Mouse (Mus musculus): ENCODE results near the gene Gdf15. TPM values are rescaled to one million over a fixed set of nuclear protein-coding genes. Genes with fewer than 3 reads are reported as not detected.

The Gdf15 gene
- polyA plus RNA-seq, 1 experiment from 2014 or later = 0.45 TPM

GRCm38 (mm10) chr8:70643019-70643418 lies 10.8 kb upstream of the Gdf15 start:
- no peaks in the 10 kb centered on the region for H3K36me3 ChIP-seq
- 57% methylated on average over 3 of the region's 3 CpGs for WGBS
- H3K4me1 ChIP-seq = peaks cover 28% of the 10 kb centered on the region
- no peak overlapping the region for H3K4me2 ChIP-seq
- H3K27me3 ChIP-seq = no peaks in the 10 kb centered on the region
- ATAC-seq (ENCODE audit: borderline replicate concordance, extremely low read depth, low FRiP score, low TSS enrichment) = no peak
- no peaks in the 10 kb centered on the region for H3K9me3 ChIP-seq
- H3K9ac ChIP-seq = no peak overlapping the region
- no peak overlapping the region for H3K27ac ChIP-seq
- no peak overlapping the region for H3K4me3 ChIP-seq

- H3K9me3 ChIP-seq = no peaks in the 10 kb centered on the region
- no peak overlapping the region for H3K9ac ChIP-seq
- H3K4me2 ChIP-seq = no peak overlapping the region
- H3K4me3 ChIP-seq = no peak overlapping the region
- H3K27me3 ChIP-seq = no peaks in the 10 kb centered on the region
- no peak overlapping the region for H3K27ac ChIP-seq
- WGBS = 58% methylated on average over 9 of the region's 9 CpGs
- H3K36me3 ChIP-seq = no peaks in the 10 kb centered on the region
- no peak for ATAC-seq (ENCODE audit: borderline replicate concordance, extremely low read depth, low FRiP score, low TSS enrichment)
- peaks cover 11% of the 10 kb centered on the region for H3K4me1 ChIP-seq
Measured at GRCm38 (mm10) chr8:70638752-70639151, 6.5 kb upstream of the Gdf15 start.

GRCm38 (mm10) chr8:70636838-70637237 lies 4.6 kb upstream of the Gdf15 start:
- WGBS = 51% methylated on average over 8 of the region's 8 CpGs
- Histone ChIP-seq H3K9me3 (no peaks in the 10 kb centered on the region), H3K27me3 (no peaks in the 10 kb centered on the region), H3K4me1 (peaks cover 16% of the 10 kb centered on the region), H3K9ac (no peak overlapping the region), H3K36me3 (no peaks in the 10 kb centered on the region), H3K4me2 (no peak overlapping the region), H3K27ac (no peak overlapping the region), H3K4me3 (no peak overlapping the region)
- no peak for ATAC-seq (ENCODE audit: borderline replicate concordance, extremely low read depth, low FRiP score, low TSS enrichment)

GRCm38 (mm10) chr8:70635527-70635926 lies 3.3 kb upstream of the Gdf15 start:
- H3K27me3 ChIP-seq = 0 out of 2 replicates have a peak, but pooled peaks cover 3% of the 10 kb centered on the region
- 82% methylated on average over 6 of the region's 6 CpGs for WGBS
- H3K9me3 ChIP-seq = no peaks in the 10 kb centered on the region
- H3K4me3 ChIP-seq = no peak overlapping the region
- peaks cover 29% of the 10 kb centered on the region for H3K4me1 ChIP-seq
- H3K36me3 ChIP-seq = no peaks in the 10 kb centered on the region
- no peak for ATAC-seq (ENCODE audit: borderline replicate concordance, extremely low read depth, low FRiP score, low TSS enrichment)
- no peak overlapping the region for H3K9ac ChIP-seq
- H3K27ac ChIP-seq = no peak overlapping the region
- no peak overlapping the region for H3K4me2 ChIP-seq

GRCm38 (mm10) chr8:70634066-70634465 lies 1.8 kb upstream of the Gdf15 start:
- ATAC-seq (ENCODE audit: borderline replicate concordance, extremely low read depth, low FRiP score, low TSS enrichment) = no peak
- H3K9me3 ChIP-seq = no peaks in the 10 kb centered on the region
- H3K9ac ChIP-seq = no peak overlapping the region
- no peak overlapping the region for H3K27ac ChIP-seq
- 32% methylated on average over 6 of the region's 6 CpGs for WGBS
- H3K36me3 ChIP-seq = no peaks in the 10 kb centered on the region
- H3K4me1 ChIP-seq = peaks cover 42% of the 10 kb centered on the region
- no peak overlapping the region for H3K4me2 ChIP-seq
- H3K4me3 ChIP-seq = no peak overlapping the region
- H3K27me3 ChIP-seq = 0 out of 2 replicates have a peak, but pooled peaks cover 3% of the 10 kb centered on the region

GRCm38 (mm10) chr8:70631436-70631835 lies 820 bp downstream of the Gdf15 start:
- no peak overlapping the region for H3K9ac ChIP-seq
- H3K4me2 ChIP-seq = peak overlapping the region; percentile 81; the same call in 1 of the 2 replicates
- no peak overlapping the region for H3K27ac ChIP-seq
- H3K4me1 ChIP-seq = peaks cover 42% of the 10 kb centered on the region
- no peaks in the 10 kb centered on the region for H3K36me3 ChIP-seq
- no peak for ATAC-seq (ENCODE audit: borderline replicate concordance, extremely low read depth, low FRiP score, low TSS enrichment)
- H3K4me3 ChIP-seq = no peak overlapping the region; the same call in 1 of the 2 replicates
- no peaks in the 10 kb centered on the region for H3K9me3 ChIP-seq
- 0 out of 2 replicates have a peak, but pooled peaks cover 3% of the 10 kb centered on the region for H3K27me3 ChIP-seq
- WGBS = 11% methylated on average over 17 of the region's 24 CpGs

GRCm38 (mm10) chr8:70630532-70631381 lies 1.5 kb downstream of the Gdf15 start:
- WGBS = 11% methylated on average over 22 of the region's 22 CpGs

GRCm38 (mm10) chr8:70629574-70630531 lies 2.4 kb downstream of the Gdf15 start:
- 3% methylated on average over 60 of the region's 60 CpGs for WGBS
- Histone ChIP-seq H3K9ac (peak overlapping the region; percentile 34), H3K9me3 (no peaks in the 10 kb centered on the region), H3K27me3 (0 out of 2 replicates have a peak, but pooled peaks cover 3% of the 10 kb centered on the region), H3K36me3 (no peaks in the 10 kb centered on the region), H3K27ac (peak overlapping the region; percentile 25; the same call in 1 of the 2 replicates), H3K4me2 (peak overlapping the region; percentile 81), H3K4me1 (peaks cover 42% of the 10 kb centered on the region), H3K4me3 (peak overlapping the region; percentile 49)
- peak; percentile 89 for ATAC-seq (ENCODE audit: borderline replicate concordance, extremely low read depth, low FRiP score, low TSS enrichment)

More at GRCm38 (mm10) chr8:70630532-70631381, 1.5 kb downstream of the Gdf15 start:
- Histone ChIP-seq H3K4me1 (peaks cover 42% of the 10 kb centered on the region), H3K36me3 (no peaks in the 10 kb centered on the region), H3K9me3 (no peaks in the 10 kb centered on the region), H3K4me3 (no peak overlapping the region; the same call in 1 of the 2 replicates), H3K9ac (0 out of 2 replicates have a peak overlapping the region, but pooled peaks have one; percentile 33), H3K27me3 (0 out of 2 replicates have a peak, but pooled peaks cover 3% of the 10 kb centered on the region), H3K4me2 (peak overlapping the region; percentile 81), H3K27ac (no peak overlapping the region)
- peak; percentile 51; the same call in 1 of the 2 replicates for ATAC-seq (ENCODE audit: borderline replicate concordance, extremely low read depth, low FRiP score, low TSS enrichment)

GRCm38 (mm10) chr8:70628986-70629490 lies 3.2 kb downstream of the Gdf15 start:
- ATAC-seq (ENCODE audit: borderline replicate concordance, extremely low read depth, low FRiP score, low TSS enrichment) = no peak
- Histone ChIP-seq H3K4me3 (peak overlapping the region; percentile 49; the same call in 1 of the 2 replicates), H3K4me2 (peak overlapping the region; percentile 81), H3K4me1 (peaks cover 35% of the 10 kb centered on the region), H3K36me3 (no peaks in the 10 kb centered on the region), H3K27ac (peak overlapping the region; percentile 25; the same call in 1 of the 2 replicates), H3K9me3 (no peaks in the 10 kb centered on the region), H3K9ac (peak overlapping the region; percentile 34; the same call in 1 of the 2 replicates), H3K27me3 (0 out of 2 replicates have a peak, but pooled peaks cover 3% of the 10 kb centered on the region)
- 51% methylated on average over 7 of the region's 7 CpGs for WGBS

GRCm38 (mm10) chr8:70627041-70627440 lies 5.2 kb downstream of the Gdf15 start:
- no peaks in the 10 kb centered on the region for H3K9me3 ChIP-seq
- H3K4me3 ChIP-seq = no peak overlapping the region
- H3K9ac ChIP-seq = no peak overlapping the region
- H3K27ac ChIP-seq = no peak overlapping the region
- no peak overlapping the region for H3K4me2 ChIP-seq
- peaks cover 9% of the 10 kb centered on the region; the same call in 1 of the 2 replicates for H3K27me3 ChIP-seq
- H3K4me1 ChIP-seq = peaks cover 28% of the 10 kb centered on the region
- WGBS = 87% methylated on average over 5 of the region's 5 CpGs
- no peaks in the 10 kb centered on the region for H3K36me3 ChIP-seq
- no peak for ATAC-seq (ENCODE audit: borderline replicate concordance, extremely low read depth, low FRiP score, low TSS enrichment)

GRCm38 (mm10) chr8:70625104-70625503 lies 7.2 kb downstream of the Gdf15 start:
- Histone ChIP-seq H3K4me3 (no peak overlapping the region), H3K27ac (no peak overlapping the region), H3K9ac (no peak overlapping the region), H3K4me2 (no peak overlapping the region), H3K36me3 (no peaks in the 10 kb centered on the region), H3K9me3 (no peaks in the 10 kb centered on the region), H3K4me1 (peaks cover 9% of the 10 kb centered on the region), H3K27me3 (peaks cover 19% of the 10 kb centered on the region; the same call in 1 of the 2 replicates)
- ATAC-seq (ENCODE audit: borderline replicate concordance, extremely low read depth, low FRiP score, low TSS enrichment) = no peak
- 10% methylated on average over 5 of the region's 5 CpGs for WGBS

Measured in lung, embryonic 15.5 days (tissue).